20 mouse cellular contexts compared by ENCODE assay signal in genomic region chr14:31947246-31947645, GRCm38 (mm10).
A peak's percentile ranks its signal among the peaks of the same experiment; 100 is the strongest.
DNase-seq lines count a peak whose midpoint lies in the region; ATAC-seq and TF ChIP-seq lines count a peak whose summit lies in the region.
"Had no signal": no experiment of that assay in that cellular context is flagged by ENCODE, and none has a peak within 500 bp of the region (broad histone marks: within the 10 kb centered on the region; RNA-seq: fewer than 3 reads in every experiment).

No protein-coding gene starts in this region.

- peak; percentile 52 for DNase-seq in adrenal gland, postnatal 14 days
- DNase-seq in adrenal gland, postnatal 25 days, result no peak
- no peak for DNase-seq in heart, postnatal 25 days (ENCODE audit: low spot score)
- no peak for DNase-seq in midbrain, postnatal 0 days (ENCODE audit: low spot score)
- DNase-seq in gastrocnemius, postnatal 10 days, result no peak
- DNase-seq in cerebellum, adult 8-10 months, result no peak
- DNase-seq: cerebellum, postnatal 25 days; gastrocnemius, postnatal 36 days; heart, postnatal 10 days; kidney, adult 8-10 months; kidney, postnatal 36 days; liver, postnatal 0 days; thymus, adult 18-20 months had no signal

- 0 out of 2 replicates have a peak overlapping the region, but pooled peaks have one; percentile 6 for H3K27ac ChIP-seq in heart, embryonic 12.5 days (ENCODE audit: poor library complexity, severe bottlenecking)
- H3K27ac ChIP-seq in midbrain, embryonic 13.5 days, result 0 out of 2 replicates have a peak overlapping the region, but pooled peaks have one; percentile 35
- H3K27ac ChIP-seq in midbrain, postnatal 0 days (ENCODE audit: low read depth, low read length), result no peak overlapping the region
- H3K27ac ChIP-seq: embryonic facial prominence, embryonic 15.5 days; limb, embryonic 15.5 days; neural tube, embryonic 15.5 days had no signal

- no peak overlapping the region for H3K4me2 ChIP-seq in heart, embryonic 12.5 days
- no peak overlapping the region for H3K4me2 ChIP-seq in midbrain, embryonic 13.5 days (replicated peaks)
- no peak overlapping the region for H3K4me2 ChIP-seq in midbrain, postnatal 0 days (ENCODE audit: low read depth, low read length, poor library complexity, severe bottlenecking)
- H3K4me2 ChIP-seq: embryonic facial prominence, embryonic 15.5 days; limb, embryonic 15.5 days; neural tube, embryonic 15.5 days had no signal

- no peak overlapping the region for H3K9ac ChIP-seq in heart, embryonic 12.5 days
- H3K9ac ChIP-seq in midbrain, embryonic 13.5 days (replicated peaks), result no peak overlapping the region
- H3K9ac ChIP-seq in midbrain, postnatal 0 days (replicated peaks; ENCODE audit: low read length, poor library complexity, severe bottlenecking), result no peak overlapping the region
- H3K9ac ChIP-seq: embryonic facial prominence, embryonic 15.5 days; limb, embryonic 15.5 days; liver, postnatal 0 days; neural tube, embryonic 15.5 days had no signal

- H3K4me1 ChIP-seq in heart, embryonic 12.5 days (replicated peaks), result peaks cover 26% of the 10 kb centered on the region
- H3K4me1 ChIP-seq in midbrain, embryonic 13.5 days (replicated peaks), result peaks cover 9% of the 10 kb centered on the region; the same call in 1 of the 2 replicates
- H3K4me1 ChIP-seq in midbrain, postnatal 0 days (ENCODE audit: insufficient read depth, low read length), result no peaks in the 10 kb centered on the region
- H3K4me1 ChIP-seq: embryonic facial prominence, embryonic 15.5 days; neural tube, embryonic 15.5 days had no signal

- intact Hi-C loops in heart, postnatal 25 days (cut with DNase I), result no loop called here

- H3K36me3 ChIP-seq in heart, embryonic 12.5 days, result no peaks in the 10 kb centered on the region
- H3K36me3 ChIP-seq in midbrain, embryonic 13.5 days, result no peaks in the 10 kb centered on the region
- no peaks in the 10 kb centered on the region for H3K36me3 ChIP-seq in midbrain, postnatal 0 days (ENCODE audit: insufficient read depth, low read length)
- H3K36me3 ChIP-seq: embryonic facial prominence, embryonic 15.5 days; G1E; limb, embryonic 15.5 days; neural tube, embryonic 15.5 days had no signal

- no peak for ATAC-seq in heart, embryonic 12.5 days (ENCODE audit: insufficient number of reproducible peaks, low FRiP score)
- no peak for ATAC-seq in midbrain, embryonic 13.5 days
- ATAC-seq in midbrain, postnatal 0 days (ENCODE audit: low FRiP score), result no peak
- ATAC-seq: activated CD4-positive, CD25-positive, alpha-beta regulatory T cell, adult 4 months; liver, postnatal 0 days had no signal

- H3K27me3 ChIP-seq in heart, embryonic 12.5 days (replicated peaks), result no peaks in the 10 kb centered on the region
- H3K27me3 ChIP-seq in midbrain, embryonic 13.5 days, result no peaks in the 10 kb centered on the region
- no peaks in the 10 kb centered on the region for H3K27me3 ChIP-seq in midbrain, postnatal 0 days (ENCODE audit: insufficient read depth, low read length)
- H3K27me3 ChIP-seq: embryonic facial prominence, embryonic 15.5 days; limb, embryonic 15.5 days; neural tube, embryonic 15.5 days had no signal

- WGBS in heart, embryonic 12.5 days, result 25% methylated on average over 7 of the region's 7 CpGs
- WGBS in midbrain, embryonic 13.5 days, result 25% methylated on average over 7 of the region's 7 CpGs
- 24% methylated on average over 7 of the region's 7 CpGs for WGBS in midbrain, postnatal 0 days

- H3K4me3 ChIP-seq in heart, embryonic 12.5 days, result no peak overlapping the region
- H3K4me3 ChIP-seq in midbrain, embryonic 13.5 days (replicated peaks), result no peak overlapping the region
- no peak overlapping the region for H3K4me3 ChIP-seq in midbrain, postnatal 0 days (ENCODE audit: low read depth, low read length)
- H3K4me3 ChIP-seq: embryonic facial prominence, embryonic 15.5 days; limb, embryonic 15.5 days; neural tube, embryonic 15.5 days had no signal

- no peaks in the 10 kb centered on the region for H3K9me3 ChIP-seq in heart, embryonic 12.5 days (replicated peaks)
- no peaks in the 10 kb centered on the region for H3K9me3 ChIP-seq in midbrain, embryonic 13.5 days
- H3K9me3 ChIP-seq in midbrain, postnatal 0 days (ENCODE audit: low read length), result no peaks in the 10 kb centered on the region
- H3K9me3 ChIP-seq: embryonic facial prominence, embryonic 15.5 days; G1E; limb, embryonic 15.5 days; neural tube, embryonic 15.5 days had no signal

- no peak for TF ChIP-seq CTCF in midbrain, postnatal 0 days (IDR thresholded peaks at IDR 0.05)
